Mouse (Mus musculus) layer of hippocampus, adult 2 months (tissue): ENCODE data around the gene Suox. TPM values are rescaled to one million over a fixed set of nuclear protein-coding genes. Genes with fewer than 3 reads are reported as not detected.
"Not testable (repeated sequence)": the region's sequence is repeated elsewhere in the genome, so short reads cannot be mapped to it uniquely, and the experiment has no call there.

ENCODE experiments used
- DNase-seq, 2 experiments: peaks; one replicate each; pipeline ENCODE4 v3.0.0; 2022; ENCODE audit warnings: low spot score in 2 of 2
- H3K27ac ChIP-seq: fragments of 200-600 bp; 2 replicates; pipeline ENCODE4 v1.8.1; 2022
- H3K4me3 ChIP-seq: fragments of 200-600 bp; 2 replicates; pipeline ENCODE4 v1.8.1; 2022; ENCODE audit warnings: mild to moderate bottlenecking
- CTCF ChIP-seq: fragments of 200-600 bp; conservative IDR thresholded peaks from 2 replicates; pipeline ENCODE4 v1.8.1; 2022; ENCODE audit warnings: antibody characterized with exemption, mild to moderate bottlenecking, moderate library complexity
- long read RNA-seq, 2 experiments: library from polyadenylated mRNA; stranded (forward); transcript quantifications; one replicate each; pipeline ENCODE4 v2.0.0; 2021; ENCODE audit warnings: borderline mapping rate in 2 of 2
- total RNA-seq, 2 experiments: library from RNA; stranded (reverse); gene quantifications; 2 replicates each; pipeline ENCODE4 v1.2.3; 2021

Suox gene
- total RNA-seq = 10 to 100 TPM; 12.5 to 12.6 TPM
- long read RNA-seq, experiment 1, transcript Suox-201 (4 exons, 2,497 nt) = major isoform, 16 of 19 reads
- long read RNA-seq, experiment 1, partial matches to known transcripts = 1 of 19 reads
- long read RNA-seq, experiment 1, other reads (novel, unspliced or antisense) = 2 of 19 reads
- long read RNA-seq, experiment 2, transcript Suox-201 (4 exons, 2,497 nt) = major isoform, 12 of 17 reads
- long read RNA-seq, experiment 2, partial matches to known transcripts = 5 of 17 reads
- long read RNA-seq, experiment 2, other reads (novel, unspliced or antisense) = 0 of 17 reads

DNA sequence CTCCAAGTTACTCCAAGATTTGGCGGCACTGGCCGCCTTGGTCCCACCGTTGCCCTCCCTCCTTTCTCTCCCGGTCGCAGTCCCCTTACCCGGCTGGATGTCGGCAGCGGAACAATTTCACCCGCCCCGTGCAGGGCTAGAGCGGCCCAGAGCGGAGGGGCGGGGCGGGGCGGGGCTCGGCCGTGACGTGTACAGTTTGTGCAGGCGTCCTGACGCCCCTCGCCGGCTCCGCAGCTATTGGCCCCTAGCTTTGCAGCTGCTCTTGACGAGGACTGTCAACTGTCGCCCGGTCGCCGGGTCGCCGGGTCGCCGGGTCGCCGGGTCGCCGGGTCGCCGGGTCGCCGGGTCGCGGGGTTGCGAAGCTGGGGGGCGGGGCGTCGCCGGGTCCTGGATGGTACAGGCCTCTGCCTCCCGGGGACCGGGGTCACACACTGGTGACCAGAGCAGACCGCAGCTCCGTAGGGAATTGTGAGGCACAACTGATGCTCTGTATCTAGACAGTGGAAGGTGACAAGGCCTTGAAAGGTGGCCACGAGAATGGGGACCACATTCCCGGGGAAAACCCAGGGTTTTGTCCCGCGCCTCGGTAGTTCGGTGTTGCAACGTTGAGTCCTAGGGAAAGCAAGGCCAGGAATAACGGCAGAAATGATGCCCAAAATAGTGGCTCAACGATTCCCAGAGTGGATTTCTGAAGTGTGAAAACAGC lies at the start of gene Suox:
TSS of gene Suox (minus strand) at position 311 of the 706 bp plus-strand sequence.
- Histone ChIP-seq H3K4me3 (peak within 1 kb of the TSS; percentile 69), H3K27ac (peak within 1 kb of the TSS; percentile 89)
- peak; percentile 76 to 78 for DNase-seq
- no peak for TF ChIP-seq CTCF

DNA sequence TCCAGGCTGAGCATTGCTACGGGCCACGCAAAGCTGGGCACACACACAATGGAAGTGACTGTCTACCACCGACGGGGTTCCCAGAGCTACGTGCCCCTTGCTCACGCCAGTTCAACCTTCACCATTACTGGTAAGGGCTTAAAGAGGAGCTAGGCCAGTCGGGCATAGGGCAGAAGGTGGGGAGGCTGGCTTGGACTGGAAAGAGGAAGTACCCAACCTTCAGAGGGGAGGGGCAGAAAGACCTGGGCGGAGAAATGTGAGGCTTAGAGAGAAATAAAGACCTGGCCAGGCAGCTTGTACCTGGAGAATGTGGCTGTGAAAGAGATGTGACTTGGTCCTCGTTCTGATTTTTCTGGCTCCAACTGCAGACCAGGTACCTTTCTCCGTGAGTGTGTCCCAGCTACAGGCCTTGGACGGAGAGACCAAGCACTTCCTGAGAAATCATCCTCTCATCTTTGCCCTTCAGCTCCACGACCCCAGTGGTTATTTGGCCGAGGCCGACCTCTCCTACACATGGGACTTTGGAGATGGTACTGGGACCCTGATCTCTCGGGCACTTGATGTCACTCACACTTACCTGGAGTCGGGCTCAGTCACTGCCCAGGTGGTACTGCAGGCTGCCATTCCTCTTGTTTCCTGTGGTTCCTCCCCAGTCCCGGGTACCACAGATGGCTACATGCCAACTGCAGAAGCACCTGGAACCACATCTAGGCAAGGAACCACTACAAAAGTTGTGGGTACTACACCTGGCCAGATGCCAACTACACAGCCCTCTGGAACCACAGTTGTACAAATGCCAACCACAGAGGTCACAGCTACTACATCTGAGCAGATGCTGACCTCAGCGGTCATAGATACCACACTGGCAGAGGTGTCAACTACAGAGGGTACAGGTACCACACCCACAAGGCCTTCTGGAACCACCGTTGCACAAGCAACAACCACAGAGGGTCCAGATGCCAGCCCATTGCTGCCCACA lies 42.0 kb upstream of the Suox start:
- H3K27ac ChIP-seq = no peak overlapping the region

DNA sequence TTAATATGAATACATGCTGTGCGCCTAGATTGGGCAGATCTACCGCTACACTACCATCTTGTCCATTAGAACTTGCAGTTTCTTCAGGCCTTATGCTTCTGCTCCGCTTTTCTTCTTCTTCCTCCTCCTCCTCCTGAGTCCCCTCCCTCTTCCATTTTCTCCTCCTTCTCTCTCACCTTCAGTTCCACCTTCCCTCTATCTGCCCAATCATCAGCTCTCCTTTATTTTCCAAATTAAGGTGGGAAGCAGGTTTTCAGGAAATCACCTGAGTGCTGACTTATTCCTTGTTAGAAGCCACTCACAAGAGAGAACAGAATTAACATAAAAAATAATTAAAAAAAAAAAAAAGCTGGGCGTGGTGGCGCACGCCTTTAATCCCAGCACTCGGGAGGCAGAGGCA lies 37.4 kb upstream of the Suox start:
- DNase-seq, H3K4me3 ChIP-seq, H3K27ac ChIP-seq: not testable (repeated sequence)

More for the DNA sequence above, 42.0 kb upstream of the Suox start:
- H3K4me3 ChIP-seq = no peak overlapping the region
- DNase-seq = no peak
- no peak for TF ChIP-seq CTCF

DNA sequence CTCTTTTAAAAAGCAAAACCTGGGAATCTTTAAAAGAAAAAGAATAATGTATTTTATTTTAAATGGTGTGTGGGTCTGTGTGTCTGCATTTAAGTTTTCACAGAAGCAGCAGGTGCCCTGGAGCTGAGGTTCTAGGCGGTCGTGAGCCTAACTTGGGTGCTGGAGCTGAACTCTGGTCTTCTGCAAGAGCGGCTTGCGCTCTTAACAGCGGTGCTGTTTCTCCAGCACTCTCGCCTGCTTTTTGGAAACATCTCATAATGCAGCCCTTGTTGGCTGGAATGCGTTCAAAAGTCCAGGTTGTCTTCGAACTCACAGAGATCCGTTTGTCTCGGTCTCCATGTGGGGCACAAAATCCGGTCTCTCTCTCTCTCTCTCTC lies 31.4 kb upstream of the Suox start:
- Histone ChIP-seq H3K4me3 (peak overlapping the region; percentile 86), H3K27ac (peak overlapping the region; percentile 76)
- DNase-seq = no peak
- no peak for TF ChIP-seq CTCF

DNA sequence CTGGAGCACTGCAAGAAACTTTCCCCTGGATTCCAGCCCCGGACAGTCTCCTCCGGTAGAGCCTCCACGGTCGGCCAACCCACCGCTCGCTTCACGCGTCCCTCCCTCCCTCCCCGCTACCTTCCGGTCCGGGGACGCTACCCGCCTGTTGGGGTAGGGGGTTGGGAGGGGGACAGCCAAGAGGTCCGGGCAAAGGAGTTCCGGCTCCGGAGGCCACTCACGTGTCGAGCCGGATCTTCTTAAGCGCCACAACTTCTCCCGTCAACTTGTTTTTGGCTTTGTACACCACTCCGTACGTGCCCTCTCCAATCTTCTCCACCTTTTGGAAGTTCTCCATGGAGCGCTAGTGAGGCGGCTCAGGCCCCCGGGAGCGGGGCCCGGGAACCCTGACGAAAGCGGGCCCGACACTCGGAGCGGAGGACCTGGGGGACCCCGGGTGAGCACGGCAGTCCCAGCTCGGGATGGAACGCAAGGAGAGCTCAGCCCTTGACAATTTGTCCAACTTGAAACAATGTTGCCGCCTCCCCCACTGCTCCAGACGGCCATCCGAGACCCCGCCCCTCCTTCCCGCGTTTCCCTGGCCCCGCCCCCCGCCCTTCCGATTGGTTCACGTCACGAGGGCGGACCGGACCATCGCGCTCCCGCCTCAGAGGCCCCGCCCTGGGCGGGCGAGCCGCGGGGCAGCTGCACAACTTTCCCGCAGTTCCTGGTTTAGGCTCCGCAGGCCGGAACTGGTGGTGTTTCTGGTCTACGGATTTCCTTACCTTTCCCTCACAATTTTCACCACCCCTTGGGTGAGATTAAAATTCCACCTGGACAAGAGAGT lies 30.8 kb upstream of the Suox start, which contains the start of gene Cdk2:
TSS of gene Cdk2 (minus strand) at position 541 of the 826 bp plus-strand sequence.
- peak within 1 kb of the TSS; percentile 86 for H3K4me3 ChIP-seq
- no peak for TF ChIP-seq CTCF
- DNase-seq = peak; percentile 83 to 84
- peak within 1 kb of the TSS; percentile 79 for H3K27ac ChIP-seq

DNA sequence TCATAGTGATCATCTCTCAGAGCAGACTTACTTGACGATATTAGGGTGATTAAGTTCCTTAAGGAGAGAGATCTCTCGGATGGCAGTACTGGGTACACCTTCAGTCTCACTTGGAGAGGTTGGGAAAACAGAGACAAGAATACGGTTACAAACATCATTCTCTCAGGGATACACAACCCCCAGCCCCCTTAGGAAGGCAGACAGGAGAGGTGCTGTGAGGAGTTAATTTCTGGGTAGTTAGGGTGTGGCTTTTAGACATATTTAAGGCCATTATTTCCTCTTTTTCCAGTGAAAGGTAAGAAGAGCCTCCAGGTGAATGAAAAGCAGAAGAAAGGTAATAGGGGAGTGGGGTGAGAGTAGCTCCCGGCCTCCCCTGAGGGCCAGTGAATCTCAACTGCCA lies 30.0 kb upstream of the Suox start, which contains the start of gene Pmel:
TSS of gene Pmel (plus strand) at position 301 of the 400 bp plus-strand sequence.
- Histone ChIP-seq H3K4me3 (peak within 1 kb of the TSS; percentile 86), H3K27ac (peak within 1 kb of the TSS; percentile 79)
- no peak for TF ChIP-seq CTCF
- DNase-seq = no peak

DNA sequence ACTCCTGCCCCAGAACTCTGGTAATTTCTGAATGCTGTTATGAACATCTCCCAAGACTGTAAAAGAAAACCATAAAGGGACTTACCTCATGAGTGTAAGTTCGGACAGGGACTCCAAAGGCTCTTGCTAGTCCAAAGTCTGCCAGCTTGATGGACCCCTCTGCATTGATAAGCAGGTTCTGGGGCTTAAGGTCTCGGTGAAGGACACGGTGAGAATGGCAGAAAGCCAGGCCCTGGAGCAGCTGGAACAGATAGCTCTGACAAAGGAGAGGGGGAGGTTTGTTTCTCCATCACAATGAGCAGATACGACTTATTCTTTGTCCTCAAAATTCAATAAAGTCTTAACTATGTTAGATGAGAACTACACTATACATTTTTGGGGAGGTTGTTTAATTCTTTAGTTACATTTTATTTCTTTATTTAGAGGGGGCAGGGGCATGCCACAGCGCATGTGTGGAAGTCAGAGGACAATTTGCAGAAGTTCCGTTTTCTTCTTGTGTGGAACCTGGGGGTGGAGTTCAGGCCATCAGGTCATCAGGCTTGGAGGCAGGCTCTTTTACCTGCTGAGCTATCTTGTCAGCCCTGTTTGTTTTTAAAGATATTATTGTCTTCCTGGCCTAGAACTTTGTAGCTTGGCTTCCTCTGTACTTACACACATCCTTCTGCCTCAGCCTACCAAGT lies 28.6 kb upstream of the Suox start:
- no peak for DNase-seq
- TF ChIP-seq CTCF = no peak
- H3K27ac ChIP-seq = no peak overlapping the region
- no peak overlapping the region for H3K4me3 ChIP-seq

DNA sequence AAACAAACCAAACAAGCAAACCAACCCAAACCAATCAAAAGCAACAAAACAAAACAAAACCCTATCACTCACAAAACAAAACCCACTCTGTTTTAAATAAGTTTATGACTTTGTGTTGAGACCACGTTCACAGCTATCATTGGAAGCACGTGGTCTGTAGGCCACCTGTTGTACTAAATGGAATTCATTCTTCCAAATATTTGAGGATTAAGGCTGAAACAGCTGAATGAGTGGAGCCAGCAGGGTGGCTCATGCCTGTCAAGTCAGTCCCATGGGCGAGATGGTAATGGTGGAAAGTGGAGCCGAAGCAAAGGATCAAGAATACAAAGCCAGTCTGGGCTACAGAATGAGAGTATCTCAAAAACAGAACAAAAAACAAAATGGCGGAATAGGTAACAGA lies 26.8 kb upstream of the Suox start:
- no peak overlapping the region for H3K27ac ChIP-seq
- no peak for DNase-seq
- no peak overlapping the region for H3K4me3 ChIP-seq
- no peak for TF ChIP-seq CTCF

DNA sequence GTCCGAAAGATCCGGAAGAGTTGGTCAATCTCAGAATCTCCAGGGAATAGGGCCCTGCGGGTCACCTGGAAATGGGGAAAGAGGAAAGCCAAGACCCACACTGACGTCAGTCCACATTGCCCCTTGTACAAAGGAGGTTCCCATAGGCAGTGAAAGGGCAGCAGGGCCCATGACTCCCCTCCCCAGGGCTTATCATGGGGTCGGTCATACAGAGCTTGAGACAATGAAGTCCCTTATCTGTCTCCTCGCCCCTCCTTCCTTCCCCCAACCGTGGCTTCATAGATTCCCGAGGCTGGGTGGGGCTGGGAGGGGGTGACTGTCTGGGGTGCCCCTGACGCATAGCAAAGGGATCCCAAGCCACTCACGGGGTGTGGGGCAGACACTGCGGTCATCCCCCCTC lies 25.7 kb upstream of the Suox start:
- no peak overlapping the region for H3K27ac ChIP-seq
- TF ChIP-seq CTCF = no peak
- H3K4me3 ChIP-seq = no peak overlapping the region
- DNase-seq = no peak

DNA sequence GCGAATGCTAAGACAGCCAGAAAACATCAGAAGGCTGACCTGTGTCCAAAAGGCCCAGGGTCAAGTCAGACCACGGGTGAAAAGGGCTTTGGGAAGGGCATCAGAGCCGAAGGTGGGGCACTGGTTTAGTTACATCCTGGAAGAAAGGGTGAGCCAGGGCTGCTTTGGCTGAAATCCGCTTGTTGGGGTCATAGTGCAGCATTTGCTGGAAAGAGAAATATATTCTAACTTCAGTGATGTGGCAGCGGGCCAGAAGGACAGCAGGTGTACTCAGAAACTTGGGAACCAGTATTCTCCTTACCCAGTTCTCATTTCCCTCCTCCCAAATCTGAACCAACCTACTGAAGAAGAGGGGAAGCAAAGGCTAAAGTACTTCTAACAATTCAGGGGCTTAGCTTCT lies 25.1 kb upstream of the Suox start:
- no peak for DNase-seq
- no peak for TF ChIP-seq CTCF
- Histone ChIP-seq H3K27ac (no peak overlapping the region; the same call in 1 of the 2 replicates), H3K4me3 (no peak overlapping the region)

DNA sequence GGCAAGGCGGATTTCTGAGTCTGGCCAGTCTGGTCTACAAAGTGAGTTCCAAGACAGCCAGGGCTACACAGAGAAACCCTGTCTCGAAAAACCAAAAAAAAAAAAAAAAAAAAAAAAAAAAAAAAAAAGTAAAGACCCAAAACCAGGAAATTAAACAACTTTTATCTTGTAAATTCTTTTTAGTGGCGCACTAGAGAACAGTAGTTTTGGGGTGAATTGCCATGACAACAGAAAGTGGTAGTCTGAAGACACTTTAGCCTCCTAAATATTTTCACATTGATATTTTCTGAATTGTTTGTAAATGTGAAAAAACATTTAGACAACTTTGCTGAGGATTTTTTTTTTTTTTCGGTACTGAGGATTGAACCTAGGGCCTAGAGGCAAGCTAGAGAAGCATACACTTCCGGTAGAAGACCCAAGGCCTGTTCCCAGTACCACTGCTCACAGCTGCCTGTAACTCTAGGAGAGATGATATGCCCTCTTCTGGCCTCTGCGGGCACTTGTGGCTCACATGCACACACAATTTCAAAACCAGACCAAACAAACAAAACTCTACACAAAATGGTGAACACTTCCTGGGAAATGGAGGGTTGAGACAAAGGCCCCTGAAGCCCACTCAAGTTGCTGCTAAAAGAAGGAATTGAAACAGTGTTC lies 23.3 kb upstream of the Suox start:
- Histone ChIP-seq H3K27ac (peak overlapping the region; percentile 93), H3K4me3 (peak overlapping the region; percentile 49)
- no peak for DNase-seq
- TF ChIP-seq CTCF = peak; percentile 26; the same call in 1 of the 2 replicates
